Mouse (Mus musculus) retina, postnatal 7 days (tissue): Measurements from ENCODE around the gene Drc3.
A peak's percentile ranks its signal among the peaks of the same experiment; 100 is the strongest.
"Not testable (repeated sequence)": the region's sequence is repeated elsewhere in the genome, so short reads cannot be mapped to it uniquely, and the experiment has no call there.

ENCODE experiments used
- DNase-seq: peaks from one replicate; pipeline ENCODE4 v3.0.0-alpha.2; 2012; ENCODE audit warnings: low read depth, low spot score

Drc3 gene

DNA sequence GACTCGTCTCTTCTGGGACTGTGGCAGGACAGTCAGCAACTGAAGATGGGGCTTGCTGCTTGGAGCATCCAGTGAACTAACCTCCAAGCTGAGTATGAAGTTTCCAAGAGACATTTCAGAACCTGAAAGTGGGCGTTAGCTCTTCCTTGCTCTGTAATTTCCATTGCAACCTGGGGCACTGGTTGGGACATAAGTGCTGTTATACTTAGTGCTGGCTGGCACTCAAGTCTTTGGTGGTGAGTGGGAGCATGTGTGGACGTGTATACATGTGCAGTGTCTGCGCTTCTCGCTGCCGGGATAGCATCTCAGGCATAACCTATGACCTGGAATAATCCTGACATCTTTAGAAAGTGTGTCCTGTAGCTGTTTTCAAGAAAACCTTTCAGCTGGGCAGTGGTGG is 38.2 kb downstream of the Drc3 start:
- DNase-seq, result no peak

DNA sequence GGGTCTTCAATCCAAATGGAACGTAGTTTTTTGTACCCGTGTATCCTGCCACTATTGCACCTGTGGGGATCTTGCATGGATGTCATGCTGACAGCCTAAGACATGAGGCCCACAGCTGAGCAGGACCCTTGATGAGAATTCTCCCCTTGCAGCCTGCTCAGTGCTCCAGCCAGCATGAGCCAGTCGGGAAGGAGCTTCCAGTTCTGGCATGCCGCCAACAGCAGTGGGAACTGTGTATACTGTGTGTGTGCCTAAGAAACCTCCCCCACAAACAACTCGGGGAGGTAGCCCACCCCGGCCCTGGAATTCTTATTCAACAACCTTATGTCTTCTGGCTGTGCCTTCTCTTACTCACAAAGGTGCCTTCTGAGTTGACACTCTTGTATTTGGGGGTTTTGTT is 43.4 kb downstream of the Drc3 start:
- DNase-seq, result no peak

DNA sequence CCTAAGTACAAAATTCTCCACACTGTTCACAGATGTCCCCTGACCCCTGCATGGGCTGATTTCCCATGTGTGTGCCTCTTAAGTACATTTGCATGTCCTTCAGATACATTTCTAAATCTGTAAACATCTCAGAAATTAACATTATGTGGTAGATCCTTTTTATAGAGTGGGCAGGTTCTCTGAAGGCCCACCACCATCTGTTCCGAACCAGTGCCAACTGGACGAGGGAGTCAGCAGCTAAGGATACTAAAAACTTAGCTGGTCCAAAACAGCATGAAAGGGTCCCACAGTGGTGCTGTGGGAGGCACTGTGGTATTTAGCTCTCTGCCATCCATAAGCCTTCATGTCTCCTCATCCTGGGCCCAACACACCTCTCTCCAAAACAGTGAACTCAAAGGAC is 44.0 kb downstream of the Drc3 start:
- DNase-seq, result no peak

DNA sequence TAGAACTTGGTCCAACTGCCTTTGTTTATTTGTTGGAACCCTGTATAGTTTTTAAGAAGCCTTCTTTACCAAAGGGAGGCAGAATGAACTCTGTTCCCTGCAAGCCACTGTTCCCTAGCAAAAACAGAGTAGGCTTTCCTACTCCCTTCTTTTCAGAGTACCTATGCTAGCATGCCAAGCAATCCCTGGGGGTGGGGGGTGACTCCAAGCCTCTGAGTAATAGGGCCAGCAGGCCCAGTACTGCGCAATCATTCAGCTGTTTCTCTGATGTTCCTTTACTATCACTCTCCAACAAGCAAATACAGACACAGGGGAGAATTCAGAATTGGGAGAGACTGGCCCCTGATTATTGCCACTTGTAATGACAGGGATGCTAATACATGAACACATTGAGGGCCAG is 53.5 kb downstream of the Drc3 start:
- no peak for DNase-seq

DNA sequence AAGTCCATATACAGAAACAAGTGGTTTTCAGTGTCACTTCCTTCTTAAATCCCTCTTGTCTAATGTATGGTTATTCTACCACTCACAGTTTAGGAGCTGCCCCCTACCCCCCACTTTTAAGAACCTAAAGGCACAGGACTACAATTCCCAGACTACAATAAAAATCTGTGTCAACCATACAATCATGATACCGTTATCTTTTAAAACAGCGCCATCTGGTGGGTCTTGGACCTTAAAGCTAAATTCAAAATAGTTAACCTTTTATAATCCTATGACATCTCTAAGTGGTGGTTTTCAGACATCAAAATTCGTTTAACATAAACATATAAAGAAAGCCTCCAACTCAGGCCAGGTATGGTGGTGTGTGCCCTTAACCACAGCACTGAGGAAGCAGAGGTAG is 59.0 kb downstream of the Drc3 start:
- peak; percentile 61 for DNase-seq

DNA sequence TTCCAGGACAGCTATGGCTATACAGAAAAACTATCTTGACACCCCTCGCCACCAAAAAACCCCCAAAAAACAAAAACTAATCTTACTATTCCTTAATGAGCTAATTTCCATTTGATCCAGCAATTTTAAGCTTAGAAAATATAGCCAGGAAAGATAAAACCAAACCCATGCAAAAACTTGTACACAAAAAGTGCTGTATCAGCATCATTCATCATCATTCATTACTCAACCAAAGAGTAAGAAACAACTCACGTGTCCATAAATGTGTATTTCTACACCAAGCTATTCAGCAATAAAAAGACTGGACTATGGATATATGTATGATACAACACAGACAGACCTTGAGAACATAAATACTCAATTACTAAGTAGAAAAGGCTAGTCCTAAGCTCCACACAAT is 59.8 kb downstream of the Drc3 start:
- DNase-seq, result no peak

DNA sequence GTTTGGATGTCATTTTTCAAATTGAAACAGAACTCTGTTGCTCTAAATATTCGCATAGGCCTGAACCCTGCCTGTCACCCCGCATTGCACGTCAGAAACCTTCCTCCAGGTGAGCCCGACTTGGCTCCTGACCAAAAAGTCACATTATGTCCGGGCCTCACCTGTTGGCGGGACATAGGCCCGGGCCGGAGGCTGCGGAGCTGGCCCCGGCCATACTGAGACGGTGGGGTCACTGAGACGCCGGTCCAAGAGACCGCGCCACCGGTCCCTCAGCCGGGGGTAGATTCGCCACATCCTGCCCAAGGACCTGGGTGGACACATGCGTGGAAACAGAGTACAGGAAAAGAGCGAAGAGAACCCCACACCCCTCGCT is 63.4 kb downstream of the Drc3 start:
- no peak for DNase-seq

DNA sequence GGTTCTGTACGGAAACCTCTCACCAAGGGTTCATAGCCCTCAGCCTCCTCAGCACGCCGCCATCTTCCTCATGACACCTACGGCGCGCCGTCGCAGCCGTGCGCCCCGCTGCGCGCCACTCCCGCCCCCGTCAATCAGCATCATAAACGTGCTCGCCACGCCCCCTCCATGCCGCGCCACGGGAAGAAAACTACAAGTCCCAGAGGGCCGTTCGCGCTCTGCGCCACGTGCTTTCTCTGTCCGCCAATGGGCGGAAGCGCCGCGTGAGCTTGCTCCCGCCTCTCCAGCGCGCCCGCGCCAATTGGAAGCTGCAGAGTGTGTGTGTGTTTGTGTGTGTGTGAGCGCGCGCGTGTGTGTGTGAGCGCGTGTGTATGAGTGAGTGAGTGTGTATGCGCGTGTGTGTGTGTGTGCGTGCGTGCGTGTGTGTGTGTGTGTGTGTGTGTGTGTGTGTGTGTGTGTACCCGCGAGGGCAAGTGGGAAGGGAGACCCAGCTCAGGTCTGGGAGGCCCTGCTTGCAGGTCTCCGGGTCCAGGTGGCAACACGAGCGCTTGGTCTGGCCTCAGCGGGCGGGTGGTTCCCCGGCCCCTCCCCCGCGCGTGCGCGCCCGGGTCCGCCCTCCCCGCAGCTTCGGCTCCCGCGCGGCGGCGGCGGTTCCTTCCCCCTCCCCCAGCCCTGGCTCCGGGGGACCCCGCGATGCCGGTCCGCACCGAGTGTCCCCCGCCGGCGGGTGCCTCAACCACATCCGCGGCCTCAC is 64.0 kb downstream of the Drc3 start, which contains the start of gene Gid4:
Gene Gid4, plus strand, starts transcription at position 183 of the 754 bp plus-strand sequence.
- peak; percentile 99 for DNase-seq

DNA sequence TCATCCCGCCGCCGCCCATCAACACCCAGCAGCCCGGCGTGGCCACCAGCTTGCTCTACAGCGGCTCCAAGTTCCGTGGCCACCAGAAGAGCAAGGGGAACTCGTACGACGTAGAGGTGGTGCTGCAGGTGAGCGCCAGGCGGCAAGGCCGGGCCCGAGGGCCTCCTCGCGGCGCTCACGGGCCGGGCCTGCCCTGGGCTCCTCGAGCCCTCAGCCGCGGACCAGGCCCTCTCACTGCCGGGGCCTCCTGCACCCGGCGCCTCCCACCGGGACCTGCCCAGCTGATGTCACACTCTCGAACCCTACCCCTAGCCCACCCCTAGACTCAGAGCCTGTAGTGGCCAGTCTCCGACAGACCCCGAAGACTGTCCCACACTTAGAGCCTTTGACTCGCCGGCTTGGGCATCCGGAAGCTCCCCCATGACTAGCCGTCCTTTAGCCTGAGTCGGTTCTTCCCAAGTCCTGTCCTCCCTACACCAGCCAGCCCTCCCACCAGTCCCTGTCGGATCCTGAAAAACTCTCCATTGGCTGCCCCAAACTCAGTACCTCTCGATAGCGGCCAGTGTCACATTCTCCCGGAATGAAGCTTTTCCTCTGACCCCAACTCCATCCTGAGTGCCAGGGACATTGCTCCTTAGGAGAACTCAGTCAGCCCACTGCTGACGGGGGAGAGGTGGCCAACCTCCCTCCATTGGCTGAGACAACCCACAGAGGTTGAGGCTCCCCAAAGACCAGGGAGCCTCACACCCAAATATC is 64.8 kb downstream of the Drc3 start, which contains the start of gene Atpaf2:
Gene Atpaf2, minus strand, starts transcription at position 741 of the 756 bp plus-strand sequence.
- no peak for DNase-seq

DNA sequence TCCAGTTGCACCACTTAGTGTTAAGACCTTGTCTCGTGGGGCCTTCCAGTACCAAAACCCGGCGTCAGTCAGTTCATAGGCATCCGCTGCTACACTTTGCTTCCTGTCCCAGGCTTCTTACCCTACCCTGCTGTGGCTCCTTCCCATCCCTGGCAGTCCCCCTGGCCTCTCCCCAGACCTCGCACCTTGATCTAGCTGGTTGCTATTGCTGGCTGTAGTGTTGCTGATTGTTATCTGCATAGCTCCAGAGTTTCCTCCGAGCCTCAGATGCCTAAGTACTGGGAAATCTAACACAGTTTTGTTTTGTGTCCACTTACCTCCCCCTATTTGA is 65.3 kb downstream of the Drc3 start:
- no peak for DNase-seq

DNA sequence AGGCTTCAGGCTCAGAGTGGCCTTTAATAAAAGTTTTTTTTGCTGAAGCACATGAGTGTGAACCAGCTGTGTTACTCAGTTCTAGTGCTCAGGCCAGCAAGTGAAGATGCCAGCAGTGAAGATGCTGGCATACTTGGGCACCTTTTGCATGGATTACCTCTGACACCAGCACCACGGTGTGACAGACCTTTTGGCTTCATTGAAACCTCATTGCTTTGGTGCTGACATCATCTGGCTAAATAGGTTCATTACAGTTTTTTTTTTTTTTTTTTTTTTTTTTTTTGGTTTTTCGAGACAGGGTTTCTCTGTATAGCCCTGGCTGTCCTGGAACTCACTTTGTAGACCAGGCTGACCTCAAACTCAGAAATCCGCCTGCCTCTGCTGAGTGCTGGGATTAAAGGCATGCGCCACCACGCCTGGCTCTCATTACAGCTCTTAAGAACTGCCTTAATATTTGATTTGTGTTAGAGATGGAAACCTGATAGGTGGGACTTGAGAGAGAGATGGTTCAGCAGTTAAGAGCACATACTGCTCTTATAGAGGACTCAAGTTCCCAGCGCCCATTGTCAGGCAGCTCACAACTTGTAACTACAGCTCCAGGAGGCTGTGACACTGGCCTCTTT is 69.0 kb downstream of the Drc3 start:
- no peak for DNase-seq

DNA sequence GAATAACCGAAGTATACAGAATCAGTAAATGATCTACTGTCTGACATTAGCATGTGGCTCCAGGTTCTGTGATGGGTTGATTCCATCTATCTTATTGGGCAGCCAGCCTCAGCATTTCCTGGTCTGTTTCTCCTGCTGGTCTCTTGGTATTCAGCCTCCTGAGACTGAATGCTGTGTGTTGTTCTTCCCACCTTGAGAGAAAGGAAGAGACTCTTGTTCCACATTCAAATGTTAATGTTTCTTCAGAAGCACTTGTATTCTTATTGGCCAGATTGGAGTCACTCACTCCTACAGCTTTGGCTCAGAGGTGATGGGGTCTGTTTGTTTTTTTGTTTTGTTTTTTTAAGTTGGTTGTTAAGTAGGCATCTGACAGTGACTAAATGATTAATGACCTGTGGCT is 69.9 kb downstream of the Drc3 start:
- no peak for DNase-seq

DNA sequence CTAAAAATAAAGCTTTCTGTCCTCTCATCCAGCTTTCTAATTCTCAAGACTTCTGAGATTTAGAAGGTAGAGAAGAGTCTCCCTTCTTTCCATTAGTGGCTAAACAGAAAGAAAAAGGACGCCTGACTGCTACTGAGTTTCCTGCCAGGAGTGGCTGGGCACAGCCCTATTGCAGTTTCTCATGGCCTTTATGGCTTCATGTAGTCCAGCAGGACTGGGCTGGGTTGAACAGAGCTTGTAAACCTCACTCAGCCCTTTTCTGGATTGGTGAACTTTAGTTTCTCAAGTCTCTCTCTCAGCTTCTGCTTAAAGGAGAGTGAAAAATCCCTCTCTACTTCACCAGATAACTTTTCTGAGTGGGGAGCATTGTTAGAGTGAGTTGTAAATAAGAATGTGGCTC is 73.3 kb downstream of the Drc3 start:
- no peak for DNase-seq

DNA sequence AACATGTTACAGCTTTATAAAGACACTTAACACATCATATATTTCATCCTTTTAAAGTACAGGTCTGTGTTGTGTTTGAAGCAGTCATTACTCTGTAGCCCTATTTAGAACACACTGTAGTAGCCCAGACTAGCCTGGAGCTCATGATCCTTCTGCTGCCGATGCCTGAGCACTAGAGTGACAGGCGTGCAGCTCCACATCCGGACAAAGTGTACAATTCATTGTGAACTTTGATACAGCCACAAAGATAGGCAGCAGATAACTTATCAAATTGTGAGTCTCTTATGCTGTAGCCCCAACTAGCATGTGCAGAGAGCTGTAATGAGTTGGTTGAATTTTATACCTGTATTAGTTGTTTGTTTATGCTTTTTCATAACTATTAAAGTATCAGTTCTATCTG is 74.5 kb downstream of the Drc3 start:
- no peak for DNase-seq

DNA sequence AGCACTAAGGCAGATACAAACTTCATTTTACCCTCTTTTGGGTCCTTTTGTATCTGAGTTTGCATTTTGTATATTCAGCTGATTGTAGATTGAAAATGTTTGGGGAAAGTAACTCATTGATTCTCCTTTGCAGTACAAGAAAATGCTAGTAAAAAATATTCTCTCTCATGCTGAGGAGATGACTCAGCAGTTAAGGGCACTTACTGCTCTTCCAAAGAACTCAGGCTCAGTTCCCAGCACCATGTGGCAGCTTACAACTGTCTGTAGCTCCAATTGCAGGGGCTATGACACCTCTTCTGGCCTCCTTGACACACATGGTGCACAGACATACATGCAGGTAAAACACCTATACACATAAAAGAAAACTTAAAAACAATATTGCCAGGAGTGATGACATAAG is 80.4 kb downstream of the Drc3 start:
- DNase-seq, result no peak

DNA sequence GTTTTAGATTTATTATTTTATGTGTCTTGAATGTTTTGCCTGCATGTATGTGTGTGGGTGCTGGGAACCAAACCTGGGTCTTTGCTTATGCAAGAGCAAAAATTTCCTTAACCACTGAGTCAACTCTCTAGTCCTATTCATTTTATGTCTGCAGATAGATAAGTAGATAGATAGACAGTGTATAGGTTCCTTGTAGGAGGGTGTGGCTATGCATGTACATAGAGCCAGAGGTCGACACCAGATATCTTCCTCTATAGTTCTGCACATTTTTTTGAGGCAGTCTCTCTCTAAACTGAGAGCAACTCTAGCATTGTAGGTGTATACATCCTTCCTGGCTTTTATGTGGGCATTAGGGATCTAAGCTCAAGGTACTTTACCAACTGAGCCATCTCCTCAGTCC is 82.0 kb downstream of the Drc3 start:
- DNase-seq, result no peak

DNA sequence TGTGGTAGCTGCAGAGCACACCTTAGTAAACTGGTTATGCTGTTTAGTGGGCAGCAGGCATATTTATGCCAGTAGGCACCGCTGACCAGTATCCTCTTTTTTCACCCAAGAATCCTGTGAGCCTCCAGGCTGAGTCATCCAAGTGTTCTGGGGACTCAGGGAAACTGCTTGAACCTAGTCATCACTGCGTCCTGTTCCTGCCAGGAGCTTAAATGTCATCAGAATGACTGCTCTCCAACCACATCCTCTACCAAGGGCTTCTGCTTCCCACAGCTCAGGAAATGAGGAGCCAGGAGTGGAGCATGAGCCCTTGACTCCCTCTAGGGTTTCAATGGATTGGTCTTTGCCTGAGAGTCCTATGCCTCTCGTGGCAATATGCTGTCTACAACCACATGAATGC is 83.5 kb downstream of the Drc3 start:
- no peak for DNase-seq

DNA sequence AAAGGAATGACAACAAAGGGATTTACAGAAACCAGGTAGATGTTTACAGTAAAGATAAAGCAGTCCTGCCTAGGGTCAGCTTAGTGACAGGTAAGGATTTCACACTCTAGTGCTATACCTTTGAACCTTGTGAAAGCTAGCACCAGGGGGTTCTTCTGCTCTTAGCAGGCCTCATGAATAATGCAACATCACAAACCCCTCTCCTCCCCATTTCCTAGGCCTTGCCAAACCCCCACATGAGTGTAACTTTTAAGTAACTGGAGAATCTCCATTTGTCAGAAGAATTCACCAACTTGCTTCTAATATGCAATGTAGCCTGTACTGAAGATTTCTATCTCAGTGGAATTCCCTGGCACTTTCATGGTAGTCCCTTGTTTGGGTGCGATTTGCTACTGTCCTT is 86.5 kb downstream of the Drc3 start:
- DNase-seq, result not testable (repeated sequence)

DNA sequence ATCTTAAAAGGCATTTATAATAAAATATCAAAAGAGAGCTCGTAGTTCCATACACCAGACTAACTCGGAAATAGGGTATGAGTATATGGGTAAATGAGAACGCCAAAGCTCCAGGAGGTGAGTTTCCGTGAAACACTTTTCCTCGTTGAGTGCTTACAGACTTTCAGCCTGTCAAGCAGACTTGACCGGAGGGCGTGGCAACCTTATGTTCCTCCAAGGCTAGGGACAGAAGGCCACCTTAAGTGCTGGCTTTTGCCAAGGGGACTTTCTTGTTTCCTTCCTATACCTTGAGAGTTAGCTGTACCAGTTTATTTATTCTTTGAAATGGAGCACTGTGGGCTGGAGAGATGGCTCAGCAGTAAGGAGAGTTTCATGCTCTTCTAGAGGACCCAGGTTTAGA is 87.0 kb downstream of the Drc3 start:
- no peak for DNase-seq

DNA sequence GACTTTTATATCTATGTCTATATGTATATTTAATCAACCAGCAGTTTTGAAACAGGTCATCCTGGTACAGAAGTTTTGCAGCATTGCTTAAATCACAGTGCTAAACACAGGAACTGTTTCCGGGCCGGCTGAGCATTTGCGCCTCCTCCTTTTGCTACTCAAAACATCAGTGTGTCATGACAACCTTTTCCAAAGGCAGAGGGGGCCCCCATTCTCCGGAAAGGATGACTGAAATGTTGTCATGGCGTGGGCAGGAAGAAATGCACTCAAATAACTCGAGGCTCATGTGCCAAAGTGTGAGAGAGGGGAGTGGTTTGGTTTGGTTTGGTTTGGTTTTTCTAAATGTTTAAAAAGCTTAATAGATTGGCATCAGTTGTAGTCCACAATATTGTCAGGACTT is 89.8 kb downstream of the Drc3 start:
- DNase-seq, result no peak
